Mouse (Mus musculus): ENCODE measurements around the gene Gpd2. TPM values are rescaled to one million over a fixed set of nuclear protein-coding genes. Genes with fewer than 3 reads are reported as not detected.

Gene Gpd2
- polyA plus RNA-seq, 1 experiment = 31.9 TPM

- no peak overlapping the region for H3K27ac ChIP-seq (ENCODE audit: insufficient read depth, low read depth, low read length)
- H3K27me3 ChIP-seq (ENCODE audit: control insufficient read depth, insufficient read depth, low read length) = no peaks in the 10 kb centered on the region
- TF ChIP-seq POLR2A (IDR thresholded peaks at IDR 0.05; ENCODE audit: low read depth, low read length) = no peak
- TF ChIP-seq CTCF (IDR thresholded peaks at IDR 0.05; ENCODE audit: extremely low read depth, insufficient read length, insufficient replicate concordance, low read depth, low read length) = no peak
- no peaks in the 10 kb centered on the region for H3K4me1 ChIP-seq (ENCODE audit: control insufficient read depth, insufficient read depth, insufficient read length, low read length)
- no peak overlapping the region for H3K4me3 ChIP-seq (ENCODE audit: low read depth, low read length)
- WGBS = 83% methylated on average over 4 of the region's 4 CpGs
- peaks cover 11% of the 10 kb centered on the region for H3K36me3 ChIP-seq (ENCODE audit: control insufficient read depth, insufficient read depth, low read length)
Observed at GRCm38 (mm10) chr2:57296069-57296468, 58.6 kb downstream of the Gpd2 start.

DNA sequence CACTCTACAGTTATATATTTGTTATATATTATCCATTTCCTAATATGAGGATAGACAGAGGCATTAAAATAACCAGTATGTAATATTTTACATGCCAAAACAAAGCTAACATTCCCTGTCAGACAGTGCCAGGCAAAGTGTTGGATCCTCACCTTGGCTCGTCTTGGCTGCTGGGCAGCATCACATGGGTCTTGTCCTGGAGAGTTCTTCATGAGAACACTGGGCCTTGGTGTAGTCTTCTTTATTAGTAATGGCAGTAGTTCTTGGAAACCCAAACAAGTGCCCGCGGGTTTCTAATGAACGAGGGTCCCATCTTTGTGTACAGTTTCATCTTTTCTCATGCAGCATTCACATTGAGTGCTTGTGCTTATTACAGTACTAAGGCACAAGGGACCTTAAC, 59.8 kb downstream of the Gpd2 start:
- TF ChIP-seq CTCF (IDR thresholded peaks at IDR 0.05; ENCODE audit: extremely low read depth, insufficient read length, insufficient replicate concordance, low read depth, low read length) (no peak), POLR2A (IDR thresholded peaks at IDR 0.05; ENCODE audit: low read depth, low read length) (no peak)
- Histone ChIP-seq H3K36me3 (ENCODE audit: control insufficient read depth, insufficient read depth, low read length) (peaks cover 5% of the 10 kb centered on the region), H3K4me3 (ENCODE audit: low read depth, low read length) (no peak overlapping the region), H3K27me3 (ENCODE audit: control insufficient read depth, insufficient read depth, low read length) (no peaks in the 10 kb centered on the region), H3K27ac (ENCODE audit: insufficient read depth, low read depth, low read length) (no peak overlapping the region), H3K4me1 (ENCODE audit: control insufficient read depth, insufficient read depth, insufficient read length, low read length) (no peaks in the 10 kb centered on the region)
- WGBS = 94% methylated on average over 4 of the region's 4 CpGs

- no peak overlapping the region for H3K4me3 ChIP-seq (ENCODE audit: low read depth, low read length)
- H3K27me3 ChIP-seq (ENCODE audit: control insufficient read depth, insufficient read depth, low read length) = no peaks in the 10 kb centered on the region
- H3K36me3 ChIP-seq (ENCODE audit: control insufficient read depth, insufficient read depth, low read length) = peaks cover 16% of the 10 kb centered on the region
- H3K4me1 ChIP-seq (ENCODE audit: control insufficient read depth, insufficient read depth, insufficient read length, low read length) = no peaks in the 10 kb centered on the region
- TF ChIP-seq CTCF (IDR thresholded peaks at IDR 0.05; ENCODE audit: extremely low read depth, insufficient read length, insufficient replicate concordance, low read depth, low read length) = no peak
- no peak for TF ChIP-seq POLR2A (IDR thresholded peaks at IDR 0.05; ENCODE audit: low read depth, low read length)
- no peak overlapping the region for H3K27ac ChIP-seq (ENCODE audit: insufficient read depth, low read depth, low read length)
- 43% methylated on average over 3 of the region's 3 CpGs for WGBS
Observed at GRCm38 (mm10) chr2:57301539-57301938, 64.1 kb downstream of the Gpd2 start.

DNA sequence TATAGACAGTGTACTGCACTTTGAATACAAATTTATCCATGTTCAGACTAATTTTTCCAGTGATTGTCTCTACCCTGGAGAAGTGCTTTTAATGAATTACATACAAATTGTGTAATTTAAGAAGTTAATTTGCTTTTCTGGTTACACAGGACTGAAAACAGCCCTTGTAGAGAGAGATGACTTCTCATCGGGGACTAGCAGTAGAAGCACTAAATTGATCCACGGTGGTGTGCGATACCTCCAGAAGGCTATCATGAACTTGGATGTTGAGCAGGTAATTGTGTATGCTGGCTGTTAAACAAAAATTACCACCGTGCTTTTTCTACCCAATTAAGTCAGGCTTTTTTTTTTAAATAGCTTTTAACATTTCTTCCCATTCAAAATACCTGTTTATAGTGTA, 66.8 kb downstream of the Gpd2 start:
- H3K36me3 ChIP-seq (ENCODE audit: control insufficient read depth, insufficient read depth, low read length) = peaks cover 26% of the 10 kb centered on the region
- TF ChIP-seq CTCF (IDR thresholded peaks at IDR 0.05; ENCODE audit: extremely low read depth, insufficient read length, insufficient replicate concordance, low read depth, low read length) (no peak), POLR2A (IDR thresholded peaks at IDR 0.05; ENCODE audit: low read depth, low read length) (no peak)
- no peak overlapping the region for H3K4me3 ChIP-seq (ENCODE audit: low read depth, low read length)
- H3K4me1 ChIP-seq (ENCODE audit: control insufficient read depth, insufficient read depth, insufficient read length, low read length) = no peaks in the 10 kb centered on the region
- H3K27me3 ChIP-seq (ENCODE audit: control insufficient read depth, insufficient read depth, low read length) = no peaks in the 10 kb centered on the region
- no peak overlapping the region for H3K27ac ChIP-seq (ENCODE audit: insufficient read depth, low read depth, low read length)
- WGBS = 92% methylated on average over 4 of the region's 4 CpGs

DNA sequence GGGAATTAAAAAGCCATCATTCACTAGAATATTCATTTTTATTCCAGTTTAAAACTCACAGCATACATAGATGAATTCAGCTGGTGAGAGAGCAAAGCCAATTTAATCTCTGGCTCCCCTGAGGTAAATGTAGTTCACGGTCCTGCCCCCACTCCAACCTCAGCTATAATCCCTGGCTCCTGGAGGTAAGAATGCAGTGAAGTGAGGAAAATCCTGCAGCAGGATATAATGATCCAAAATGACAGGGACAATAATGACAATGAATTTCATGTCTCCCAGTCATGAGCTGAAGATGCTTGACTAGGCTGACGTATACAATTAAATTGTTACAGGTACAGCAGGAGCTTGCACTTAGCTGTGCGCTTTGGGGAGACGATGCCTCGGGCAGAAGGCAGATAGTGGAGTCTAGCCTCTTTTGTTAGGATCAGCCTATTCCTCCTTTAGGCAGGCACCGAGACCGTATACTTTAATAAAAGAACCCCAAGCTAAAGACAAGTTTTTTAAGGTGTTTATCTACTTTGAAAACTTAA, 74.9 kb downstream of the Gpd2 start:
- no peak for TF ChIP-seq POLR2A (IDR thresholded peaks at IDR 0.05; ENCODE audit: low read depth, low read length)
- no peak for TF ChIP-seq CTCF (IDR thresholded peaks at IDR 0.05; ENCODE audit: extremely low read depth, insufficient read length, insufficient replicate concordance, low read depth, low read length)
- 85% methylated on average over 7 of the region's 7 CpGs for WGBS
- H3K36me3 ChIP-seq (ENCODE audit: control insufficient read depth, insufficient read depth, low read length) = peaks cover 24% of the 10 kb centered on the region
- no peaks in the 10 kb centered on the region for H3K27me3 ChIP-seq (ENCODE audit: control insufficient read depth, insufficient read depth, low read length)
- H3K4me3 ChIP-seq (ENCODE audit: low read depth, low read length) = no peak overlapping the region
- H3K27ac ChIP-seq (ENCODE audit: insufficient read depth, low read depth, low read length) = no peak overlapping the region
- H3K4me1 ChIP-seq (ENCODE audit: control insufficient read depth, insufficient read depth, insufficient read length, low read length) = no peaks in the 10 kb centered on the region

DNA sequence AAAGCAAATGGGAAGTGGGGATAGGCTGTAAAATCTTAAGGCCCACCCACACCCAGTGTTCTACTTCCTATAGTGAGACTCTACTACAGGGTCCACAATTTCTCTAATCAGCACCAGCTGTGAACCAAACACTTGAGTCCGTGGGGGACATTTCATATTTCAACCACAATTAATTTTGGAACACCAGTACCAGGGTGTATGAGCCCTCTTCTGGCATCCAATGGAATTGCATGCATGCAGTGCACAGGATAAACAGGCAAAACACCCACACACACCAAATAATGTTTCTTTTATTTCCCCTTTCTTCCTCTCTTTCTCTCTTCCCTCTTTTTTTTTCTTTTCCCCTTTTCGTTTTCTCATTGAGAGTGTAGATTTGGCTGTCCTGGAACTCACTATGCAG, 78.6 kb downstream of the Gpd2 start:
- Histone ChIP-seq H3K36me3 (ENCODE audit: control insufficient read depth, insufficient read depth, low read length) (peaks cover 18% of the 10 kb centered on the region; the same call in 1 of the 2 replicates), H3K4me1 (ENCODE audit: control insufficient read depth, insufficient read depth, insufficient read length, low read length) (no peaks in the 10 kb centered on the region), H3K27me3 (ENCODE audit: control insufficient read depth, insufficient read depth, low read length) (no peaks in the 10 kb centered on the region), H3K4me3 (ENCODE audit: low read depth, low read length) (no peak overlapping the region), H3K27ac (ENCODE audit: insufficient read depth, low read depth, low read length) (no peak overlapping the region)
- WGBS = 39% methylated on average over 2 of the region's 2 CpGs
- TF ChIP-seq POLR2A (IDR thresholded peaks at IDR 0.05; ENCODE audit: low read depth, low read length) (no peak), CTCF (IDR thresholded peaks at IDR 0.05; ENCODE audit: extremely low read depth, insufficient read length, insufficient replicate concordance, low read depth, low read length) (no peak)

DNA sequence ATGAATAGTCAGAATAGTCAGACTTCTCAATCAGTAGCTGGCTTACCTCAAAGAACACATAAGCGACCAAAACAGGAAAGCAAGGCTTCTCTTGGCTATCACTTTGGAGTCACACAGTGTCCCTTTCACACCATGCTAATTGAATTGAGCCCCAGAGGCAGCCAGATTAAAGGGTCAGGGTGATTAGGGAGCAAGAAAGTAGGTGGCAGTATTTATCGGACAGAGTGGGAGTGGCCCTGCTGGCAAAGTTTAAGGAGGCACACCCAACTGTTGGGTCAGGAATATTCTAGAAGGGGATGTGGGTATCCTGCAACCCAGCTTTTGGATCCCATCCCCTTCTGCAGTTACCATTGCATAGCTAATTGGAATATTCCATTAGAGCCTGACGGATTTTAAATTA, 80.9 kb downstream of the Gpd2 start:
- Histone ChIP-seq H3K4me1 (ENCODE audit: control insufficient read depth, insufficient read depth, insufficient read length, low read length) (no peaks in the 10 kb centered on the region), H3K36me3 (ENCODE audit: control insufficient read depth, insufficient read depth, low read length) (peaks cover 14% of the 10 kb centered on the region; the same call in 1 of the 2 replicates), H3K27ac (ENCODE audit: insufficient read depth, low read depth, low read length) (no peak overlapping the region), H3K27me3 (ENCODE audit: control insufficient read depth, insufficient read depth, low read length) (no peaks in the 10 kb centered on the region), H3K4me3 (ENCODE audit: low read depth, low read length) (no peak overlapping the region)
- 80% methylated on average over 3 of the region's 3 CpGs for WGBS
- TF ChIP-seq POLR2A (IDR thresholded peaks at IDR 0.05; ENCODE audit: low read depth, low read length) (no peak), CTCF (IDR thresholded peaks at IDR 0.05; ENCODE audit: extremely low read depth, insufficient read length, insufficient replicate concordance, low read depth, low read length) (no peak)

All from small intestine, adult 2 months (tissue).